8 mouse cellular contexts compared by ENCODE assay signal in genomic region chr9:92499710-92500410, GRCm38 (mm10). TPM values are rescaled to one million over a fixed set of nuclear protein-coding genes. Genes with fewer than 3 reads are reported as not detected.
DNase-seq lines count a peak whose midpoint lies in the region; ATAC-seq lines count a peak whose summit lies in the region.

No protein-coding gene starts in this region.

- H3K27ac ChIP-seq in liver, embryonic 12.5 days = no peak overlapping the region
- H3K27ac ChIP-seq in intestine, embryonic 16.5 days (ENCODE audit: low read length) = no peak overlapping the region
- H3K27ac ChIP-seq in midbrain, embryonic 14.5 days (replicated peaks; ENCODE audit: low read depth, low read length) = no peak overlapping the region

- no peaks in the 10 kb centered on the region for H3K27me3 ChIP-seq in liver, embryonic 12.5 days (replicated peaks)
- H3K27me3 ChIP-seq in intestine, embryonic 16.5 days (replicated peaks; ENCODE audit: control insufficient read depth, insufficient read depth, low read length) = no peaks in the 10 kb centered on the region
- H3K27me3 ChIP-seq in midbrain, embryonic 14.5 days (ENCODE audit: control insufficient read depth, insufficient read depth, low read length) = no peaks in the 10 kb centered on the region

- 38% methylated on average over 12 of the region's 12 CpGs for WGBS in liver, embryonic 12.5 days (ENCODE audit: insufficient replicate concordance)
- WGBS in intestine, embryonic 16.5 days = 46% methylated on average over 12 of the region's 12 CpGs
- WGBS in midbrain, embryonic 14.5 days = 44% methylated on average over 12 of the region's 12 CpGs

- no peaks in the 10 kb centered on the region for H3K9me3 ChIP-seq in liver, embryonic 12.5 days (replicated peaks)
- H3K9me3 ChIP-seq in intestine, embryonic 16.5 days (ENCODE audit: control insufficient read depth, low read length) = no peaks in the 10 kb centered on the region
- H3K9me3 ChIP-seq in midbrain, embryonic 14.5 days (ENCODE audit: control insufficient read depth, low read length) = no peaks in the 10 kb centered on the region

- ATAC-seq in liver, embryonic 12.5 days = no peak
- peak; percentile 59 for ATAC-seq in intestine, embryonic 16.5 days
- peak; percentile 71; the same call in 1 of the 2 replicates for ATAC-seq in midbrain, embryonic 14.5 days (ENCODE audit: low FRiP score, low TSS enrichment)

- intact Hi-C loops in left cerebral cortex, postnatal 10 days (cut with DNase I) = loop anchor here (2.0 kb wide), 1 partner anchor 111 kb away; no protein-coding TSS in a partner anchor

- H3K36me3 ChIP-seq in liver, embryonic 12.5 days = no peaks in the 10 kb centered on the region
- no peaks in the 10 kb centered on the region for H3K36me3 ChIP-seq in intestine, embryonic 16.5 days (ENCODE audit: control insufficient read depth, insufficient read depth, low read length)
- H3K36me3 ChIP-seq in midbrain, embryonic 14.5 days (ENCODE audit: control insufficient read depth, insufficient read depth, low read length) = no peaks in the 10 kb centered on the region

- peak; percentile 75 for DNase-seq in liver
- peak; percentile 96 to 98 for DNase-seq in cerebellum, postnatal 10 days
- peak; percentile 76 to 86 for DNase-seq in frontal cortex, postnatal 25 days (ENCODE audit: low spot score in 2 of 2)
- peak; percentile 48 to 84 for DNase-seq in left cerebral cortex, postnatal 10 days (ENCODE audit: extremely low spot score in 1 of 2, low spot score in 2 of 2)
- DNase-seq in midbrain, embryonic 14.5 days = peak; percentile 89
- peak; percentile 38 to 68 for DNase-seq in spleen, postnatal 14 days (ENCODE audit: low spot score in 2 of 2)

- H3K4me2 ChIP-seq in liver, embryonic 12.5 days = no peak overlapping the region
- no peak overlapping the region for H3K4me2 ChIP-seq in intestine, embryonic 16.5 days (ENCODE audit: low read depth, low read length)
- no peak overlapping the region for H3K4me2 ChIP-seq in midbrain, embryonic 14.5 days (ENCODE audit: low read length)

- H3K4me3 ChIP-seq in liver, embryonic 12.5 days = no peak overlapping the region
- no peak overlapping the region for H3K4me3 ChIP-seq in intestine, embryonic 16.5 days (ENCODE audit: low read length)
- H3K4me3 ChIP-seq in midbrain, embryonic 14.5 days (replicated peaks; ENCODE audit: low read depth, low read length) = no peak overlapping the region

- no peak overlapping the region for H3K9ac ChIP-seq in liver, embryonic 12.5 days
- H3K9ac ChIP-seq in intestine, embryonic 16.5 days (ENCODE audit: low read depth, low read length) = no peak overlapping the region
- no peak overlapping the region for H3K9ac ChIP-seq in midbrain, embryonic 14.5 days (replicated peaks; ENCODE audit: low read length)

- H3K4me1 ChIP-seq in liver, embryonic 12.5 days = no peaks in the 10 kb centered on the region
- H3K4me1 ChIP-seq in intestine, embryonic 16.5 days (ENCODE audit: control insufficient read depth, insufficient read depth, low read length) = no peaks in the 10 kb centered on the region
- no peaks in the 10 kb centered on the region for H3K4me1 ChIP-seq in midbrain, embryonic 14.5 days (ENCODE audit: control insufficient read depth, insufficient read depth, low read length)

RNA-seq across cellular contexts. Expression of gene Plod2, which starts 42.2 kb away (rescaled TPM):
- polyA plus RNA-seq in liver, embryonic 12.5 days (2016; fragmentation: Nextera tagmentation; extraction: Ambion mirVana) = 6.0 and 6.6 TPM in 2 replicates
- polyA plus RNA-seq in intestine, embryonic 16.5 days (2015; fragmentation: Nextera tagmentation; extraction: Ambion mirVana) = 42.0 and 42.2 TPM in 2 replicates
- 10 to 100 TPM in 1 of 2 experiments, 1 to 10 TPM in 1; 9.2 to 12.2 TPM for total RNA-seq in left cerebral cortex, postnatal 10 days (2021)
- 7.9 and 13.1 TPM in 2 replicates for polyA plus RNA-seq in midbrain, embryonic 14.5 days (2014; fragmentation: Nextera tagmentation; extraction: Ambion mirVana)

RNA-seq across cellular contexts. Expression of gene Plscr4, which starts 42.7 kb away (rescaled TPM):
- 0.36 and 0.41 TPM in 2 replicates for polyA plus RNA-seq in liver, embryonic 12.5 days (2016; fragmentation: Nextera tagmentation; extraction: Ambion mirVana)
- 5.3 and 5.8 TPM in 2 replicates for polyA plus RNA-seq in intestine, embryonic 16.5 days (2015; fragmentation: Nextera tagmentation; extraction: Ambion mirVana)
- 1 to 10 TPM in 1 of 2 experiments, under 1 TPM in 1; 0.66 to 1.1 TPM for total RNA-seq in left cerebral cortex, postnatal 10 days (2021)
- 0.55 and 1.2 TPM in 2 replicates for polyA plus RNA-seq in midbrain, embryonic 14.5 days (2014; fragmentation: Nextera tagmentation; extraction: Ambion mirVana)
